Mouse (Mus musculus) thymus, adult 18-20 months (tissue): ENCODE data around the gene Asic1.
"Not testable (repeated sequence)": the region's sequence is repeated elsewhere in the genome, so short reads cannot be mapped to it uniquely, and the experiment has no call there.

Source experiments
- DNase-seq, 2 experiments: peaks; one replicate each; pipeline ENCODE4 v3.0.0; 2022; ENCODE audit warnings: mixed read lengths in 2 of 2

The Asic1 gene

DNA sequence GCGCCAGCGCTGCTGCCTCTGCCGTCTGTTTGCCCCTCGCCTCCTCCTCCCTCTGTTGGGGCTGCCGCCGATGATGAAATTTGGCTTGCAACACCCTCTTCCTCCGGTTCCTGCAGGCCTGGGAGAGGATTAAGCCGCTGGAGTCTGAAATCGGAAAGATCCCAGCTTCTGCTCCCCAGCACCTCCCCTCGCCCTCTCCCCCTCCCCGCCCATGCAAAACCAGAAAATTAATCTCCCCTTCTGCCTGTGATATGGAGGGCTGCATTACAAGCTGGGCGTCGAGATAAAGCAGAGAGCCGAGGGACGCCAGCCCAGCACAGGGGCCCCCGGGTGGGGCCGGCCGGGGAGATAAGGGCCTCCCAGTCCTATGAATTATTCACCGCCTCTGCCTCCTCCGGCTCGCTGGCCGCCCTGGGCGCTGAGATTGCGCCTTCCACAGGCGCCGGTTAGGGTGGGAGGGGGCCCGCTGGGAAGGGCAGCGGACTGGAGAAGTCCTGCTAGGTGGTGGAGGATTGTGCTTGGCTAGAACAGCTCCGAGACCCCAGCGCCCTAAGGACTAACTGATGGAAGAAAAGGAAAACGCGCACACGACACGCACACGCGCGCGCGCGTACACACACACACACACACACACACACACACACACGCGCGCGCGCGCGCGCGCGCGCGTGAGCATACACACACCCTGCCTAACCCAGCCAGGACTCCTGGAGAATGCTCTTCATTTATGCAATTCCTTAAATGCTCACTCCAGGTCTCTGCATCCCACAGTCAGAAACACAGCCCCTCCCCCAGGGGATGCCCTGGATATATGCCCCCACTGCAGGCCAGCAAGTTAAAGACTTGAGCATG is 5.3 kb upstream of the Asic1 start:
- DNase-seq, result no peak

DNA sequence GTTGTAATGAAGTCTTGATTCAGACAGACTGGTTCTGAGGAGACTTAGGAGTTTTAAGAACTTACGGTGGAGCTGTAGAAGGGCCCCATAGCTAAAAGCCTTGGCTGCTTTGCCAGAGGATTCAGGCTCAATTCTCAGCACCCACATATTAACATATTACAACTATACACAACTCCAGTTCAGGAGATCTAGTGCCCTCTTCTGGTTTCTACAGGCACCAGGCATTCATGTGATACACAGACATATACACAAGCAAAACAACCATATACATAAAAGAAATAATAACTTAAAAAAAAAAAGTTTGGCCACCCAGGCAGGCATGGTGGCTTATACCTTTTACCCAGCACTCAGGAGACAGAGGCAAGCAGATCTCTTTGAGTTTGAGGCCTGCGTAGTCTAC is 2.6 kb upstream of the Asic1 start:
- DNase-seq, result no peak

DNA sequence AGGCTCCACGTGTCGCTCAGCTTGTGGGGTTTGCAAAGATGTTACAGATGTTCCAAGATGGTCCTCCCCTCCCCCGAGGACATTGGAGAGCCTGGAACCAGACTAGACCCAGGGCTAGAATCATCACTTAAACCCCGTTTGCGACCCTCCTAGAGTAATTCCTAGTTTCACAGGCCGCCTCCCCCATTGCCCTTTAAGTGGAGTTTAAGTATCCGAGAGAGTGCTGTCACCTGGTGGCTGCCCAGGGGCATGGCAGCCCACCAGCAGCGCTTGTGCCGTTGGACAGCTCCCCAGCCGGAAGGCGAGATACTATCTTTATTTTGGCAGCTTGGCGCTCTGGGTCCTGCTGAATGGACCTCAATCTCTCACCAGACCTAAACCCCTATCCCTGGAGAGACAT is 1.3 kb upstream of the Asic1 start:
- peak; percentile 41 to 42 for DNase-seq

DNA sequence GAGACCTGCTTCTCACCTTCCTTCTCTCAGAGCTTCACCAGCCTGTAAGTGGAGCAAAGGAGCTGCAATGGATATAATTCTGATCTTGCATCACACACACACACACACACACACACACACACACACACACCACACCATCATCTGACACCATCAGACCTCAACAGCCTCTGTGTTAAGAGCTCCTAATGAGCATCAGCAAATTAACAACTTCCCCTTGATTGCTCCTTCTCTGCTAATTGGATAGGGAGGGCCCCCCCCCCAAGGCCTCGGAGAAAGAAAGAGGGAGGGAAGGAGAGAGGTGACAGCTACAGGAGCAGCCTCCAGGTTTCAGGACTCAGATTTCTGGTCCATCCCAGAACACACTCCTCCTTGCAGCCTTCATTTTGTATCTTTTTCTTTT is 776 bp upstream of the Asic1 start:
- DNase-seq, result no peak

DNA sequence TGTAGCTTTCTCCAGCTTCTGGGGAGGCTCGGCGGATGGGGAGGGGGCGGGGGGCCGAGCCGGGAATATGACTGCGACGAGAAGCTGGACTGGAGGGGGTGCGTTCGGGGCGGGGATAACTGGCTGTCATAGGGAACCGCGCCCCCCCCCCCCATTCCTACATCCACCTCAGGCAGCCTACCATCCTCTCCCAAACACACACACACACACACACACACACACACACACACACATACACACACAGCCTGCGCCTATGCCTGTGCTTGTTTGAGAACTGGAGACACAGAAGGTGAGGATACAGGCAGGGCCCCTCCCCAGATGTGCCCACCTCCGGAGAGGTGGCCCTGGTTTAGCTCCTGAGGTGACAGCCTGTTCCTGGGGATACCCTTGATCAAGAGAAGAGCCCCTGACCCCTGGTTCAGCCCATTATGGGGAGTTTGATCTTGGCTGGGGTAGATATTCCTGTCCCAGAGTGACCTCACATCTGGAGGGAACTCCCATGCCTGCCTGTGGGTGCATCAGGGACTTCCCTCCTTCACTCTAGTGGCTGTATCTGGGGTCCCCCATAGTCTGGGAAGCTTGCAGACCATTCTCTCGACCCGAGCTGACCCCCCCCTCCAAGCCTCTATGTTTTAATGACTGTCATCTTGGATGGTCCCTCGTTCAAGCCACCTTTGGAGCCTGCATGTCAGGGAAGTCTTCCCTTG is 949 bp downstream of the Asic1 start:
- DNase-seq, result no peak

DNA sequence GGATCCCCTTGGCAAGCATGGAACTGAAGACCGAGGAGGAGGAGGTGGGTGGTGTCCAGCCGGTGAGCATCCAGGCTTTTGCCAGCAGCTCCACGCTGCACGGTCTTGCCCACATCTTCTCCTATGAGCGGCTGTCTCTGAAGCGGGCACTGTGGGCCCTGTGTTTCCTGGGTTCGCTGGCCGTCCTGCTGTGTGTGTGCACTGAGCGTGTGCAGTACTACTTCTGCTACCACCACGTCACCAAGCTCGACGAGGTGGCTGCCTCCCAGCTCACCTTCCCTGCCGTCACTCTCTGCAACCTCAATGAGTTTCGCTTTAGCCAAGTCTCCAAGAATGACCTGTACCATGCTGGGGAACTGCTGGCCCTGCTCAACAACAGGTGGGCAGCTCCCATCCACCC is 1.6 kb downstream of the Asic1 start:
- DNase-seq, result no peak

DNA sequence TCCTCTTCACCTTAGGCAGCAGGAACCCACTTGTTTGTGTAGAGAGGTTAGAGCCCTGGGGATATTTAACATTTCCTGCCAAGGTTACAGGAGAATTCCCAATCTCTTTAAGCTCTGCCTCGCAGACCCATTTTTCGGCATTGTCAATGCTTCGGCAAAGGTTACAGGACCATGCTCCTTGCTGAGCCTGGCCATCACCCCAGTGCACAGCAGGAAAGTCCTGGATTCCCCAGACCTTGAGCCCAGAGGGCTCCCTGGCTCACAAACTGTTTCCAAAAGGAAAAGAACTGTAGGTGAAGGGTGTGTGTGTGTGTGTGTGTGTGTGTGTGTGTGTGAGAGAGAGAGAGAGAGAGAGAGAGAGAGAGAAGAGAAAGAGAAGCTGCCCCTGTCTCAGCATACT is 4.7 kb downstream of the Asic1 start:
- DNase-seq, result no peak

DNA sequence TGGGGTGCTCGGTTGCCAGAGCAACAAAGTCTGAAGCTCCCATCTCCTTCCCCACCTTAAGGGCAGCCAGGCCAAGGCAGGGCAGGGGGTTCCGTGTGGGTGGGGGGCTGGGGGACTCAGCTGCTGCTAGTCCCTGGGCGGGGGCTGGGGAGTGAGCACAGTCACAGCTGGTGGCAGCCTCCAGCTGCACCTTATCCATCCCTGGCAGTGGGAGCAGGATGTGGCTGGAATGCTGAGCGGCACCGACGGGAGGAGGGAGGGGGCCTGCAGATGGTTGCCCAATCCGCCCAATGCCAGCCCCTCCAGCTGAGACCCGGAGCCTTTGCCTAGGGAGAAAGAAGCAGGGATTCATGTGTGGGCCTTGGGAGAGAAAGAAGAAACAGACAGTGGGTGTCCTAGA is 6.9 kb downstream of the Asic1 start:
- DNase-seq, result no peak

DNA sequence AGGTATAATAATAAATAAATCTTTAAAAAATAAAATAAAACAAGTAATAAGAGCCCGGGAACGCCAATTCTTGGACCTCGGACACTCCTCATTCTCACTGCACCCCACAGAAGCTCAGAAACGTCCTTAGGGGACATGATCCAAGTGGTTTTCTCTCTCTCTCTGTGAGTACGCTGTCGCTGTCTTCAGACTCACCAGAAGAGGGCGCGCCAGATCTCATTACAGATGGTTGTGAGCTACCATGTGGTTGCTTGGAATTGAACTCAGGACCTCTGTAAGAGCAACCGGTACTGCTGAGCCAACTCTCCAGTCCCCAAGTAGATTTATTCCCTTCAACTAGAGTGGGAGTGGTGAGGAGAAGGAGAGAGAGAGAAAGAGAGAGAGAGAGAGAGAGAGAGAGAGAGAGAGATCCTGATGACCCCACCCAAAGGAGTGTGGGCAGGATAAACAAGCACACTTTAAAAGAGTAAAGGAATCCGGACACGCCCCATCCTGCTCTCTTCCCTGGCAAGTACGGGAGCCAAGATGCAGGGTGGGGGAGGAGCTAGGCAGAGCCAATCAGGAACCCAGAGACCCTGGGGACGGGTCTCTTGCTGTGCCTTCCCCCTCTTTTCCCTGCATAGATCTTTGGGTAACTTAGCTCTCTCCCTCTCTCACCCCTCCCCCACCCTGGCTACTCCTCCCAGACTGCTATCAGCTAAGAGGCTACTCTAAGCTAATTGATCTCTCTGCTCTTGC is 8.1 kb downstream of the Asic1 start:
- DNase-seq, result no peak

DNA sequence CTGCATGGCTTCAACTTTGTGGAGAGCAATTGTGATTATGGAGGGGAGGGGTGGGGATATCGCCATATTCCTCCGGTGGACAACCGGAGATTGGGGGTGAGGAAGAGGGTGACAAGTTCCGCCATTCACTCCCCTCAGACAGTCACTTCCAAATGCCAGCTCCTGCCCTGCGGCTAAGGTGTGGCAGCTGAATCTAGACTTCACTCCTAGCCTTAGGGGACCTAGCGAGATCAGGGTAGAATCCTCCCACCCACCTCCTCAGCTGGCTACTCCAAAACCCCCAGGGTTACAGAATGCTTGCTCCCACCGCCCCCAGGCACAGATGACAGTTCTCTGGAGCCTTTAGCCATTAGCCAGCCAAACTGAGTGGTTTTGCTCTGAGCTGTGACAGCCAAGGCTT is 8.8 kb downstream of the Asic1 start:
- DNase-seq, result no peak

DNA sequence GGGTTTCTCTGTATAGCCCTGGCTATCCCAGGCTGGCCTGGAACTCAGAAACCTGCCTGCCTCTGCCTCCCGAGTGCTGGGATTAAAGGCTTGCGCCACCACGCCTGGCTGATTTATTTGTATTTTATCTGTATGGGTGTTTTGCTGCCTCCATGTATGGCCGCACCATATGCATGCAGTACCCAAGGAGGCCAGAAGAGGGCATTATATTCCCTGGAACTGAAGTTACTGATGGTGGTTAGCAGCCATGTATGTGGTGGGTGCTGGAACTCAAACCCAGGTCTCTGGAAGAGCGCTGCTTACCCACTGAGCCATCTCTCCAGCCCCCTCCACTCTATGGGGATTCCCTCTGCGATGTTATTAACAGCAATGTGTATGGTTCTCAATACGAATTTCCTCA is 12.7 kb downstream of the Asic1 start:
- DNase-seq, result no peak

DNA sequence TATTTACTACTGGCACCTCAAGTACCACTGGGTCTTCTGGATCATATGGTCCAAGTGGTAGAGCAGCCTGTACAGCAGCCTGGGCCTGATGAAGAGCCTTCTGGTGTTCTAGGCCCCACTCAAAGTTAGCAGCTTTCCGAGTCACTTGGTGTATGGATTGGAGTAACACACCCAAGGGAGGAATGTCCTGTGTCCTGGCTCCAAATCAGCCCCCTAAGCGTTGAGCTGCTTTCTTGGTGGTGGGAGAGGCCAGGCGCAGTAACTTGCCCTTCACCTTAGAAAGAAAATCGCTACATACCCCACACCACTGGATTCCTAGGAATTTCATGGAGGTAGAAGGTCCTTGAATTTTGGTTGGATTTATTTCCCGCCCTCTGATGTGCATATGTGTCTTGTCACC is 14.0 kb downstream of the Asic1 start:
- no peak for DNase-seq

DNA sequence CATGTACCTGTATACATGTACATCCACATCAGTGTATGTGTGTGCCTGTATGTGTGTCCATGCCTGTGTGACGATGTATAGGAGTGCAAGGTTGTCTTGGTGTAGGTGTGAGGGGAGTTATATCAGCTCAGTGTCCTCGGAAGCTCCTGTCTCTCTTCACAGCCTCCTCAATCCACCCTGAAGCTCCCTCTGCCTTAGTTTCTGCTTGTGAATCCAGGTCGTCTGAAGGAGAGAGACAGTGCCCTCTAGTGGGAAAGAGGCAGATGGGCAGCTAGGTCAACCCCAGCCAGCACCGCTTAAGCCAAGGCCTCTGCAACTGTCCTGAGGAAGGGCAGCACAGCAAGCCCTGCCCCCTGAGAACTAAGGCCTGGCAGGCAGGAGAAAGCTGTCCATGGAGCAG is 18.5 kb downstream of the Asic1 start:
- DNase-seq, result no peak

DNA sequence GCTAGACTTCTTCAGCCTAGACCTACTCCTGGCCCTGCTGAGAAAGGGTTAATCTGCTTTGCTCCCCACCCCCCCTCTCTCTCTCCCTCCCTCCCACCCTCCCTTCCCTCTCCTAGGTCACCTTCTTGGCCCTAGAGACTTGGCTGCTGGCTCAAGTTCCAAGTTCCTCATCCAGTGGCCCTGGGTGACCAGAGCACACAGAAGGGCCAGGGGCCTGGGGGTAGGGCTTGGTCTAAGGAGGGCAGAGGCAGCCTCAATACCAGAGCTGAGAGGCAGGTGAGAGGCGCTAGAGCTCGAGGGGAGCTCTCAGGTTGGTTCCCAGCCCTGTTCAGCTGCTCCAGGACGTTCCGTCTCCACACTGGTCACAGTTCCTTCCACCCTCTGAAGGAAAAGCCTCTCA is 20.8 kb downstream of the Asic1 start:
- DNase-seq, result no peak

DNA sequence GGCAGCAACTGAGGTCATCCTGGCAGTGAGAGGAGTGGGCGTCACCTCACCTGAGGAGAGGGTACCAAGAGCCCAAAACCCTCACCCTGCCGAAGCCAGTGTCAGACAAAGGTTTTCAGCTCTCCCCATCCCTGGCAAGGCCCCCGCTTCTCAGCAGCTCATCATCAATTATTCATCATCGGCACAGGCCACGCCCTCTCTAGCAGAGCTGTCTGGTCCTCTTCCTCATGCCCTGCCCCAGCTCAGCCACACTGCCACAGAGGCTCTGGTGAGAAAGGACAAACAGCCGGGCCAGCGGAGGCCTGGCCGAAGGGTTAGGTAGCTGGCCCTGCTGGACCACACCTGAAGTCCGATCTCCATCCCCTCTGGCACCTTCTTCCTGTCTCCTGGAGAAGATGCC is 21.8 kb downstream of the Asic1 start:
- no peak for DNase-seq

DNA sequence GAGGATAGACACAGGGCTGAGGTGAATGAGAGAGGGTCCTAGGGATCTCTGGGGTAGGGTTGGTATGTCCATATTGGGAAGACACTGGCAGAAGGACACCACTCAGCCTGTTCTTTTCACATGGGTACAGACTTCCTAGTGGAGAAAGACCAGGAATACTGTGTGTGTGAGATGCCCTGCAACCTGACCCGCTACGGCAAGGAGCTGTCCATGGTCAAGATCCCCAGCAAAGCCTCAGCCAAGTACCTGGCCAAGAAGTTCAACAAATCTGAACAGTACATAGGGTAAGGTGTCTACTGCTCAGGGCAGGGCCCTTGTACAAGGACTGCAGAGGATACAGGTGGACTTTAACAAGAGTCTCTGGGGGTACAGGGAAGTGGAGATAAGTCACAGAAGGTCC is 27.1 kb downstream of the Asic1 start:
- no peak for DNase-seq

DNA sequence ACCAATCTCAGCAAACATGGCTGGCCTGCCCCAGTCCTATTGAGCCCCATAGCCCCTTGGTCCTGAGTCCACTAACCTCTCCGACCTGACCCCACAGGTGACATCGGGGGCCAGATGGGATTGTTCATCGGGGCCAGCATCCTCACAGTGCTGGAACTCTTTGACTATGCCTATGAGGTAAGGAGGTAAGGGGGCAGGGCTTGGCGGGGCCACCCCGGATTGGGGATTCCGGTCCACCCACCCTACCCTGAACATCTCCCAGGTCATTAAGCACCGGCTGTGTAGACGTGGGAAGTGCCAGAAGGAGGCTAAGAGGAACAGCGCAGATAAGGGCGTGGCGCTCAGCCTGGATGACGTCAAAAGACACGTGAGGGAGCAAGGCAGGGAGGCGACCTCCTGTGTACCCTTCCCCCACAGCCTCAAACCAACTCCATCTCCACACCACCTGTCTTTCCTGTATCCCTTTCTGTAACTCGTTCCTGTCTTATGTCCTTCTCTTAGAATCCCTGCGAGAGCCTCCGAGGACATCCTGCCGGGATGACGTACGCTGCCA is 28.4 kb downstream of the Asic1 start:
- DNase-seq, result no peak

DNA sequence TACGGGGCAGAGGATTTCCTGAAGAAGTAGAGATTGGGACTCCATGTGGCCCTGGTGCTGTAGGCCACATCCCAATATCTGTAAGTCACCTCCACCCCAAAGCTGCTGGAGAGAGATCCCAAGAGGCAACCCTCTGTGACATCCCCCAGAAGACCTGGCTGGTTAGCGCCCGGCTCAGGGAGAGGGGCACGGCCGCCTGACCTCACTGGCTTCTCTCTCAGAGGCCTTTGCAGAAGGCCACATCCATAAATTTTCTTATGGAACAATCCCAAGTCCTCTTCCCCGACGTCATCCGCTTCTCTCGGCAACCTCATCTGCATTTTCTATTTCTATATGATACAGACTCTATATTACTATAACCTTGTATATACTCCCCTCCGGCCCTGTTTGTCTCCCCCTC is 29.5 kb downstream of the Asic1 start:
- DNase-seq, result no peak

DNA sequence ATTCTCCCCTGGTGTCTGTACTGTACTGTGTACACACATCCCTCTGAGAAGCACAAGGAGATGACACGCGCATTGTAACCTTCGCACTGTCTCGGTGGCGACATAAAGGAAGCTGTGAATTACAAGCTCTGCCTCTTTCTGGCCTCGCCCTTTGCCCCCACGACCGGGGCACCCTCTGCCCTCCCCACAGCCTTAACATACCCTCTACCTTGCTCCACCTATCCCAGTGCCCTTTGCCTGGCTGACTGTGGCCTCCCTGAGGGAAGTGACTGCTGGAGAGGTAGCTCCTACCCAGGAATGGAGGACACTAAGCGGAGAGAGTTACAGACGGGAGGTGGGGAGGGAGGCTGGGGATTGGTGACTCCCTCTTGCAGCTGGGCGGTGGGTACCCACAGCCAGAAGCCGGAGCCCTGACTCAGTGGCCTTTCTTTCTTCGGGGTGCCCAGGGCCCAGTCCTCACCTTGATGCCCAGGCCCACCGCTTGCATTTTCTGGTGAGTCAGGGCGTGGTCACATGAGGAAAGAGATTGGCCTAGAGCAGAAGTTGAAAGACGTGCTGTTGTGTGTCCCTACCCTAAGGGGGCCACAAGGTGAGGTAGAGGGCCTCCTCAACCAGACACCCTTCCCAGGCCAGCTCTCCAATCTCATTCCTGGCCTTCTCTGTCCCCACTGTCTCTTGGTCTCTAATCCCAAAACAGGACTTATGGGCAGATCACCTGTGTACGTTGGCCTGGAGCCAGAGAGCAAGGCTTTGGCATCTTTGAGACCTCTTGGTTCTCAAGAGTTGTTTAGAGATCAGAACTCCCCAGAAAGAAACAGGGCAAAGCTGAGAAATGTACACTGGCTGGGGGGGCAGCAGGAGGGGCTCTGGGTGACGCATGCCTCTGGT is 30.3 kb downstream of the Asic1 start:
- DNase-seq, result no peak

DNA sequence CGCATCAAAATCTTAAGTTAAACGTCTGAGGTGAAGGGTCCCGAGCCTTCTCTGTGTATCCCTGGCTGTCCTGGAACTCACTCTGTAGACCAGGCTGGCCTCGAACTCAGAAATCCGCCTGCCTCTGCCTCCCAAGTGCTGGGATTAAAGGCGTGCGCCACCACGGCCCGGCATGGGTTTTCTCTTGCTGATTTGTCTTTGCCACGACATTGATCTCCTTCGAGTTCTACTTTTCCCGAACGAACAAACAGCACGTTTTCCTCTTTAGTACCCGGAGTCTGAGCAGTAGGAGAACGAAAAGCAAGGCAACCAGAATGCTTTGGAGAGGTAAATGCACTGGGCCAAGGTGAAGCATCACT is 31.5 kb downstream of the Asic1 start:
- DNase-seq, result not testable (repeated sequence)

DNA sequence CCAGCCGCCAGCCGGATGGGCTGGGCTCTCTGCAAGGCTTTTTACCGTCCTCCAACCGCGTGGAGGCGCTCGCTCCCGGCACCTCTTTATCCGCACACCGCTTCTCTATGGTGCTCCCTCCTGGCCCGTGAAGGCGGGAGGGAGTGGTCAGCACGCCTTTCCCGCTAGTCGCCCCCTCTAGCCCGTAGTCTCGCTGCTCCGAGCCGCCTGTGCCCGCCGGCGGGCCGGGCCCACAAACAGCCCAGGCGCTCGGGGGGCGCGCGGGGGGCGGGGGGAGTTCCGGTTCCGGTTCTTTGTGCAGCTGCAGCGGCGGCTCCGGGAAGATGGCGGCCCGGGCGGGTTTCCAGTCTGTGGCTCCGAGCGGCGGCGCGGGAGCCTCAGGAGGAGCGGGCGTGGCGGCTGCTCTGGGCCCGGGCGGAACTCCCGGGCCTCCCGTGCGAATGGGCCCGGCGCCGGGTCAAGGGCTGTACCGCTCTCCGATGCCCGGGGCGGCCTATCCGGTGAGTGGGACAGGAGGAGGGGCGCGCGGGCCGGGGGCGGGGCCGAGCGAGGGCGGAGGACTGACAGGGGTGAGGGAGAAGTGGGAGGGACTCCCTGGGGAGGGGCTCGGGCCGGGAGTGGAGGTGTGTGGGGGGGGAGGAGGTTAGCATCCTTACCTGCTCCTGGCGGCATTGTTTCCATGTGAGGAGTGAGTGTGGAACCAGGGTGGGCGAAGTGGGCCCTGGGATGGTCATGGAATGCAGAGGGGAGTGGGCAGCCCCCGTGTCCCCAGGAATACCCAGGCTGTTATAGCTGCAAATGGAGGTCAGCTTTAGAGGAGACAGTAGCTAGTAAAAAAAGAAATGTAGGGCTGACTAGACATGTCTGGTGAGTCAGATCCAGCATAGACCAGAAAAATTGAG is 32.1 kb downstream of the Asic1 start, which contains the start of gene Smarcd1:
Smarcd1 (plus strand) TSS at position 131 of the 902 bp plus-strand sequence.
- peak; percentile 81 to 85 for DNase-seq
